Mouse (Mus musculus): ENCODE results near the gene Nop9.

DNA sequence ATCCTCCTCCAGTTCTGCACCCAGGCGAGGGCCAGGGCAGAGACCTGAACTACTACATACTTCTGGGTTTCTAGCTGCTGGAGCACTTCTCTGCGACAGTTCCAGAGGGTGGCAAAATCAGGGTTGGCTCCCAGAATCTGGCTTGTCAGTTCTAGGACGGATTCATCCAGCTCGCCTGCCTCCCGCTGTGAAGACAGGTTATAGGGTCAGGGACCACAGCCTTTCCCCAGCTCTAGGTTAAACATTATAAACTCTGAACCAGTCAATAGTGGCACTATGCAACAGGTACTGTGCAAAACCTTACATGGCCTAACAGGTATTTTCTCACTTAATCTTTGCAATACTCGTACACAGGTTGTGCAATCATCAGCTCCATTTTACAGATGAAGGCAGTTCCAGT, 24.4 kb upstream of the Nop9 start:
- TF ChIP-seq HCFC1 (IDR thresholded peaks at IDR 0.05; ENCODE audit: borderline replicate concordance, insufficient read depth, low read length), result no peak
- no peak for TF ChIP-seq MAFK (IDR thresholded peaks at IDR 0.05; ENCODE audit: insufficient read depth, low read depth, low read length)
- TF ChIP-seq CHD2 (IDR thresholded peaks at IDR 0.05; ENCODE audit: low read depth, low read length), result no peak
- TF ChIP-seq ZNF384 (IDR thresholded peaks at IDR 0.05; ENCODE audit: low read depth, low read length), result no peak
